Mouse (Mus musculus) cerebellum, adult 2 months (tissue): ENCODE results near the gene Mphosph9.

Source experiments
- CTCF ChIP-seq: fragments of 200-500 bp; IDR thresholded peaks from 2 replicates; pipeline ENCODE4 v1.5.1; 2011; ENCODE audit warnings: low read depth, mild to moderate bottlenecking, control low read depth, low read length, moderate library complexity, borderline replicate concordance; ENCODE audit not compliant: insufficient read depth
- POLR2A ChIP-seq: fragments of 200-500 bp; IDR thresholded peaks from 2 replicates; pipeline ENCODE4 v1.6.1; 2011; ENCODE audit warnings: low read length, control low read depth, borderline replicate concordance; ENCODE audit not compliant: insufficient read depth

DNA sequence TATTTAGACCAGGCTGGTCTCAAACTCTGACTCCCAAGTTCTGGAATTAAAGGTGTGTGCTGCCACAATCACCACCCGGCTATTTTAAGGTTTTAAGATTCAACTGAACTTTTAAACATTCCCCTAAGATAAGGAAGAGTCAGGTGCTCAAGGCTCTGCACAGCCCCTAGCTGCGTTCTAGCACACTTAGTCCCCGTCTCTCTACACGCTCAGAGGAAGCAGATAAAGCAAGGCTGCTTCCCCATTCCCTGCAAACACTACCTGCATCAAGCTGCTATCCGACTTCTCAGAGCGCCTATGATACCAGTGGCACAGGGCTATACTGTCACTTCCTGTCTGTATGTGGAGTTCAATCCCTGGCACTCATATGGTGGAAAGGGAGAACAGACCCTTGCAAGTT, 60.1 kb downstream of the Mphosph9 start:
- TF ChIP-seq CTCF (no peak), POLR2A (no peak)
